Mouse (Mus musculus): Measurements from ENCODE around the gene Pxmp4. TPM values are rescaled to one million over a fixed set of nuclear protein-coding genes. Genes with fewer than 3 reads are reported as not detected.

Gene Pxmp4
- 10.0 TPM for polyA plus RNA-seq (2017; shearing (Covaris generic))

GRCm38 (mm10) chr2:154603638-154604153 is at the start of gene Pxmp4:
Gene Pxmp4, minus strand, starts transcription at chr2:154603708.

DNA sequence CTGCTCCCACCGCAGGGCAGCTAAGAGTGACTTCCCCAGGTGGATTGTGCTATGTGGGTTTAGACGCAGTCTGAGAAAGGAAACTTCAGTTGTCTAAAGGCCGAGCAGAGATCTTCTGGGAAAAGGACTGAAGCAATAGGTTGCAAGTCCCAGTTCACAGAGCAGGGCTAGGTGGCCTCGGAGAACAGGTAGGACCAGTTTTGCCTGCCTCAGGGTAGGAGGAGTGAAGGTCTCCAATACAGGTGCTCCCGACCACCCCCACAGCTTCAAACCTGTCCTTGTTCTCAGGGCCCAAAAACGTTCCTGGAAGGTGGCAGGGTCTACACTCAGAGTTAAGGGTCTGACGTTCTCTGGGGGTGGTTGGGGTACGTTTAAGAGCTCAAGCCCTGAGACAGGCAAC is 47.9 kb upstream of the Pxmp4 start, which contains the start of gene Chmp4b:
Gene Chmp4b (plus strand): TSS at position 343 of the 400 bp plus-strand sequence.

DNA sequence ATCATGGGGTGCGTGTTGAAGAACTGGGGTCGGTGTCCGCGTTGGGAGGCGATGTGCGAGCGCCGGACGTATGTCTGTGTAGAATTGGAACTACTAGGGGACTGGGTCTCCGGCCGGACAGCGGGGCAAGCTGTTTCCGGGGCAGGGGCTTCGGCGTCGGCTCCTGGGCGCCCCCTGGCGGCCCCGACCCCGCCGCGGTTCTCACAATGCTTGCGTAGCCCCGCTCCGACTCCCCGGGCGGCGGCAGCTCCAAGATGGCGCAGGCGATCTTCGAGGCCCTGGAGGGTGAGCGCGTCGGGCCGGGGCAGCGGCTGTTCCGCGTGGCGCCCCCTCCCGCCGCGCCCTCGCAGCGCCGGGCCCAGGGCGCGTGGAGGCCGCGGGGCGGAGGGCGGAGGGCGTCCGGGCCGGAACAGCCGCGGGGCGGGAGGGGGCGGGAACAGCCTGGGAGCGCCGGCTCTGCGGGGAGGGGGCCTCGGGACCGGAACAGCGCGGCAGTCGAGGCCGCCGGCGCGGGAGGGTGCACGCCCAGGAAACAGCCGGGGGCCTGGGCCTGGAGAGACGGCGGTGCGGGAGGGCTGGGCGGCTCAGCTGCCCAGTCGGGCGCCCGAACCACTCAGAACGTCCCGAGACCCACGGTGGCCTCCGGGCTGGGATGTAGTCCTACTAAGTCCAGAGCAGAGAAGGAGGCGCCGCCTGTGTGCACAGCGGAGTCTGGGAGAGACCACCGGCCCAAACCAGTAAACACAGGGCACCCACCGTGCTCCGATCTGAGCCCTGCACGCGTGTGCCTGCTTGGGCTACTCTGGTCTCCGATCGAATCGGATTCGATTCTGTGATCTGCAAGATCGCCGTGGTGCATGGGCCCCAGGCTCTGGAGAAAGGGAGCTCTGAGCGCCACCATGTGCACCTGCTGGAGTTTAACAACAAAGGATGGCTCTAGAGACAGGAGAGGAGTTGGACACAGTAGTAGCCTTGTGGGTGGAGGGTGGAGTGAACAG is 9.9 kb upstream of the Pxmp4 start, which contains the start of the genes Zfp341 and 4930519P11Rik:
Gene Zfp341 (plus strand): TSS at position 180 of the 998 bp plus-strand sequence.
Gene 4930519P11Rik (minus strand): TSS at position 320 of the 998 bp plus-strand sequence.

GRCm38 (mm10) chr2:154569836-154570286 is 33.6 kb downstream of the Pxmp4 start, which contains the start of gene E2f1:
Gene E2f1, minus strand, starts transcription at chr2:154569892.

DNA sequence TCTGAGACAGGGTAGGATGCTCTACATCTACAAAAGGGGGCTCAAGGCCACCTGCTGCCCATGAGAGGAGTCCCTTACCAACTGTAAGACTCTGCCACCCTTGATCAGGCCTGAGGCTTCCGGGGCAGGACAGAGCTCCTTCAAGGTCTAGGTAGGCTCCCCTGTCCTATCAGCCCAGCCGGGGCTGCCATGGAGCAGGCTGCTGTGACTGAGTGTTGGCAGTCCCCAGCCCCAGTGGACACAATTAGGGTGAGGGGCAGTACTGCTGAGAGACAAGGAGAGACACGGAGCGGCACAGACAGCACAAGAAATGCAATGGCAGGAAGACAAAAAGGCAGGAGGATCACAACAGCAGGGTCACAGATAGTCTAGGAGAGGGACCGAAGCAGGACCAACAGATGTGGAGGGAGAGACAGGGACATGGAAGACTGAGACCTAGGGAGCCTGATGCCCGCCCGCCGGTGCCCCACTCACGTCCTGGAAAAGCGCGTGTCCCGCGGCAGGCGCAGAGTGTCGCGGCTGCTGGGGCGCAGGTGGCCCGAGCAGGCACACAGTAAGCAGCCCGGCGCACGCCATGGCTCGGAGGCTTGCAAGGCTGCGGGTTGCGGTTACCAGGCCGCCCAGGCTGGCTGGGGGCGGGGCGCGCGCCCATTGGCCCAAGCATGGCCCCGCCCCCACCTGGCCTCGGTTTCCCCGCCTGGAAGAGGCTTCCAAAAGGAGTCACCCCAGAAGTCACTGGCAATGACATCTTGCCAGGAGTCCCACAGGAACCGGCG is 45.1 kb downstream of the Pxmp4 start, which contains the start of gene Necab3:
Gene Necab3 (minus strand): TSS at position 627 of the 776 bp plus-strand sequence.

GRCm38 (mm10) chr2:154551476-154551875 is 52.0 kb downstream of the Pxmp4 start, which contains the start of gene Actl10:
Gene Actl10, plus strand, starts transcription at chr2:154551776.

DNA sequence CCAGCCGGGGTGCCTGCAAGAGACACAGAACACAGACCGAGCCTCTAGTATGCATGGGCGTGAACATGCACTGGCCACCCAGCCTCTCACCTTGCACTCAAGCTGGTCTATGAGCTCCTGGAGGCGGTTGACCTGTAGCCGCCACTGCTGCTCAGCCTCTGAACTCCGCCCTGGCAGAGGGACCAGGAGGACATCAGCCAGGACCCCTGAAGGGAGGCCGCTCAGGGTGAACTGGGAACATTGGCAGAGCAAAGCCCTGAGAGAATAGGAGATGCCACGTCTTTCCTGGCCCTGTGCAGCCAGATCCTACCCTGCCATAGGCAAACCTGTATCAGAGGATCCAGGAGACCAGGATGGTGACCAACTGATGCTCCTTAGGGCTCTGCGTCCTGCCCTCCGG is 56.8 kb downstream of the Pxmp4 start, which contains the start of gene 1700003F12Rik:
Gene 1700003F12Rik (plus strand): TSS at position 375 of the 400 bp plus-strand sequence.

Other genes with a start within 250 kb of the Pxmp4 start
- gene Cdk5rap1, start 230.7 kb downstream of the Pxmp4 start, polyA plus RNA-seq (2017; shearing (Covaris generic)): 12.8 TPM
- gene Snta1, start 195.6 kb downstream of the Pxmp4 start, polyA plus RNA-seq (2017; shearing (Covaris generic)): not detected
- 23.1 TPM for gene Cbfa2t2, start 167.2 kb downstream of the Pxmp4 start, polyA plus RNA-seq (2017; shearing (Covaris generic))
- not detected for gene 1700003F12Rik, start 56.6 kb downstream of the Pxmp4 start, polyA plus RNA-seq (2017; shearing (Covaris generic))
- not detected for gene Actl10, start 51.9 kb downstream of the Pxmp4 start, polyA plus RNA-seq (2017; shearing (Covaris generic))
- not detected for gene Necab3, start 44.8 kb downstream of the Pxmp4 start, polyA plus RNA-seq (2017; shearing (Covaris generic))
- gene E2f1, start 33.8 kb downstream of the Pxmp4 start, polyA plus RNA-seq (2017; shearing (Covaris generic)): 2.4 TPM
- 0.57 TPM for gene Zfp341, start 9.6 kb upstream of the Pxmp4 start, polyA plus RNA-seq (2017; shearing (Covaris generic))
- not detected for gene 4930519P11Rik, start 9.7 kb upstream of the Pxmp4 start, polyA plus RNA-seq (2017; shearing (Covaris generic))
- gene Chmp4b, start 48.0 kb upstream of the Pxmp4 start, polyA plus RNA-seq (2017; shearing (Covaris generic)): 20.5 TPM
- not detected for gene Gm14214, start 166.3 kb upstream of the Pxmp4 start, polyA plus RNA-seq (2017; shearing (Covaris generic))
- 146 TPM for gene Raly, start 187.4 kb upstream of the Pxmp4 start, polyA plus RNA-seq (2017; shearing (Covaris generic))
- gene a, start 187.7 kb upstream of the Pxmp4 start, polyA plus RNA-seq (2017; shearing (Covaris generic)): not detected